Mouse (Mus musculus): ENCODE data around the gene Mff. TPM values are rescaled to one million over a fixed set of nuclear protein-coding genes. Genes with fewer than 3 reads are reported as not detected.
A peak's percentile ranks its signal among the peaks of the same experiment; 100 is the strongest.

The Mff gene
- 100 to 1,000 TPM; 128 to 136 TPM for total RNA-seq (2021)
- long read RNA-seq, experiment 1, transcript Mff-208 (8 exons, 1,645 nt): minor isoform, 13 of 177 reads
- long read RNA-seq, experiment 1, transcript Mff-202 (9 exons, 1,894 nt): major isoform, 22 of 177 reads
- long read RNA-seq, experiment 1, partial matches to known transcripts: 0 of 177 reads
- long read RNA-seq, experiment 1, other reads (novel, unspliced or antisense): 137 of 177 reads
- long read RNA-seq, experiment 2, transcript Mff-201 (8 exons, 1,706 nt): minor isoform, 8 of 181 reads
- long read RNA-seq, experiment 2, transcript Mff-202 (9 exons, 1,894 nt): major isoform, 27 of 181 reads
- long read RNA-seq, experiment 2, transcript Mff-208 (8 exons, 1,645 nt): minor isoform, 17 of 181 reads
- long read RNA-seq, experiment 2, partial matches to known transcripts: 2 of 181 reads
- long read RNA-seq, experiment 2, other reads (novel, unspliced or antisense): 127 of 181 reads

DNA sequence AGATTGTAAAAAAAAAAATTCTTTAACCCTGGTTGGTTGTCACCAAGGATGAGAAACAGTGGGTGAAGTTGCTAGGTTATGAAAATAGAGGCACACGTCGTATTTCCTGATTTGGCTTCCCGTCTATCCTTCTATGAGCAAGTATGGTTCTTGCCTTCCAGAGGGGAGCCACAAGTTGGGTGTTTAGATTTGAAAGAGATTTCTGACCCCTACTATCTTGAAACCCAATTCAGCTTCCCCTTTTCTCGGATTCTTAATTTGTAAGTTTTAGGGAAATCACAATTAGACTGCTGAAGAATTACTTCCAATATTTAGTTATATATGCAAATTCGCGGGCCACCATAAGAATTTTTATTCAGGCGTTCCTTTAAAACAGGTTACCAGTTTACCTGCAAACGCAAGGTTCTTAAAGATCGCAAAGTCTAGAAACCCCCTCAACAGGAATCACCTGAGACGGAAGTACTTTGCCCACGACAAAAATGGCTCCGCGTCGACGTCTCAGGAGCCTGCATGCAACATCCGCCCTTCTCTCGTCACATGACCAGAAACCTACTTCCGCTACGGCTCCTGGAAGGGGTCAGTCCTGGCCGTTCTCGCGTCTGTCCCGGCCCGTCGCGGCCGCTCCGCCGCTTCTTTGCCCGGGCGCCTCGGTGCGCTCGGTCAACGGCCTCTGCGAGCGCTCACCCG is at the start of gene Mff:
Gene Mff, plus strand, starts transcription at position 552 of the 687 bp plus-strand sequence.
- DNase-seq: peak; percentile 88

DNA sequence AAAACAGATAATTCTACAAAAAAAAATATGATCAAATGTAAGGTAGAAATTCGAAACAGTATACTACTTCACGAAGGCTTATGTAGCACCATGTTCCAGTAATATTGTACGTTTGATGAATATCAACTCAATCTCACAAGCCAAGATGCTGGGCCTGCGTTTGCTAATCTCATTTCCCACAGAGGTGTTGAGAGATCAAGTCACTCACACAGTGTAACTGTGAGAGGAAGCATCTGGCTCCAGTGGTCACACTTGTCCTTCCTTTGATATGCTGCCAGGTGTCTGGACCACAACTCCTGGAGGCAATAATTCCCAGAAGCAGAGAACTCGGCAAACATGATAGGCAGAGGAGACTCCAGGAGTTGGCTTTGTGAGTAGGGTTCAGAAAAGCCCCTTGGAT is 38.4 kb upstream of the Mff start:
- no peak for DNase-seq

DNA sequence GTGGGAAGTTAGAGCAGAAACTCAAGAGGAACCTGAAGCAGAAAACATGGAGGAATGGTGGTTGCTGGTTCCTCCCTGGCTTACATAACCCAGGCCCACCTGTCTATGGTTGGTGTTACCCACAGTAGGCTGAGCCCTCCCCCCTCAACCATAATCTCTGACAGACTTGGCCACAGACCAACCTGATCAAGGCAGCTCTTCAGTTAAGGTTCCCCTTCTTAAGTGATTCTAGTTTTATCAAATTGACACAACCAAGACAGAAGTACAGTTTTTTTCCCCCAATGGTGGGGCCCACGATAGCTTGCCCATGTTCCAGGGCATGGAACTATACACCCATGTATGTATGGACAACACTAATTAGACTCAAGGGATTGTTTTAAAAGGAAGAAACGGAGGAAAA is 37.8 kb upstream of the Mff start:
- no peak for DNase-seq

DNA sequence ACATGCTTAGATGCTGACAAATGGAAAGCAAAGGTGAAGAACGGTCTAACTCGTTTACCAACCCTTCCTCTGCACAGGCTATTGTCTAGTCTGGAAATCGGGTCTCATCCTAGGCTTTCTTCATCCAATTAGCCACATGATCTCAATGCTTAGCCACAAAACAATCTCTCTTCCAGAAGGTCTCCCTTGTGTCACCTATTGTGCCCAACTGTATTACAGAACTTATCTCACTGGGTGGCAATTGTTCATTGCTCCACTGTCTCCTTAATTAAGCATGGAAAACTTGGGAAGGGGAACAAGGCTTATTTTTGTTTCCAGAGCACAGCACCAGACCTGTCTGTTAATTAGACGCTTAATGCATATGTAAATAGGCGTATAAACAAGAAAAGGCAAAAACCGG is 36.8 kb upstream of the Mff start:
- no peak for DNase-seq

DNA sequence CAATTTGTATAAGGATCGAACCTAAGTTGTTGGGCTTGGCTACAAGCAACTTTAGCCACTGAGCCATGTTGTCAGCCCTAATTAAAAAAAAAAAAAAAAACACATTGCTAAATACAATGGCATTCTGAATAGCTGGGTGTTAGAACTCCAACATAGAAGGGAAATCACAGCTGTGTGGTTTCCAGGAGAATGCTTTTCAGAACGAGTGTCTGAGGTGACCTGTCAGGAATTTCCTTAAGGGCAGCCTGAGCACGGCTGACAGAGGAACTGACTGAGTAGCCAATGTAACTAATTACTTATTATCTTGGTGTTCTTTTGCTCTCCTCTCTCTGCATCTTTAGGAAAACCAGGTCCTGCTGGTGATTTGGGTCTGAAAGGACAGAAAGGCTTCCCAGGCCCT is 28.8 kb upstream of the Mff start:
- no peak for DNase-seq

DNA sequence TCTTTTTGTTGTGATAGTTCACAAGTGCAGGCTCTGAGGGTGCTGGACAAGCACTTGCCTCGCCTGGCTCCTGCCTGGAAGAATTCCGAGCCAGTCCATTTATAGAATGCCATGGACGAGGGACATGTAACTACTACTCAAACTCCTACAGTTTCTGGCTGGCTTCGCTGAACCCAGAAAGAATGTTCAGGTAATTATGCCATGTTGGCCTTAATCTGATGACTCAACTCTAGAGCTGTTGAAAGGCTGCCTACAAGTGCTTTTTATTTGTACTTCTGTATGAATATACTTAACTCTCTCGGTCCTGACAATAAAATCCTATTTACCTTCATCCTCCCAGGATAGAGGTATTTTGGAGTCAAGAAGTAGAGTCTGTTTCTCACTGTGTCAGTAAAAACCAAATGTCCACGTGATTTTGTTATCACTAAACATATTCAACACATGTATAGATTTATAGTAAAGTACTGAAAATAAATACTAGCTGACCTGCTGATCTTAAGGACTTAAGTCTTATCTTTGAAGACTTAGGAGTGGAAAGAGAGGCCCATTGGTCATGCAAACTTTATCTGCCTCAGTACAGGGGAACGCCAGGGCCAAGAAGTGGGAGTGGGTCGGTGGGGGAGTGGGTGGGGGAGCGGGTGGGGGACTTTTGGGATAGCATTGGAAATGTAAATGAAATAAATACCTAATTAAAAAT is 6.7 kb upstream of the Mff start:
- DNase-seq: no peak

DNA sequence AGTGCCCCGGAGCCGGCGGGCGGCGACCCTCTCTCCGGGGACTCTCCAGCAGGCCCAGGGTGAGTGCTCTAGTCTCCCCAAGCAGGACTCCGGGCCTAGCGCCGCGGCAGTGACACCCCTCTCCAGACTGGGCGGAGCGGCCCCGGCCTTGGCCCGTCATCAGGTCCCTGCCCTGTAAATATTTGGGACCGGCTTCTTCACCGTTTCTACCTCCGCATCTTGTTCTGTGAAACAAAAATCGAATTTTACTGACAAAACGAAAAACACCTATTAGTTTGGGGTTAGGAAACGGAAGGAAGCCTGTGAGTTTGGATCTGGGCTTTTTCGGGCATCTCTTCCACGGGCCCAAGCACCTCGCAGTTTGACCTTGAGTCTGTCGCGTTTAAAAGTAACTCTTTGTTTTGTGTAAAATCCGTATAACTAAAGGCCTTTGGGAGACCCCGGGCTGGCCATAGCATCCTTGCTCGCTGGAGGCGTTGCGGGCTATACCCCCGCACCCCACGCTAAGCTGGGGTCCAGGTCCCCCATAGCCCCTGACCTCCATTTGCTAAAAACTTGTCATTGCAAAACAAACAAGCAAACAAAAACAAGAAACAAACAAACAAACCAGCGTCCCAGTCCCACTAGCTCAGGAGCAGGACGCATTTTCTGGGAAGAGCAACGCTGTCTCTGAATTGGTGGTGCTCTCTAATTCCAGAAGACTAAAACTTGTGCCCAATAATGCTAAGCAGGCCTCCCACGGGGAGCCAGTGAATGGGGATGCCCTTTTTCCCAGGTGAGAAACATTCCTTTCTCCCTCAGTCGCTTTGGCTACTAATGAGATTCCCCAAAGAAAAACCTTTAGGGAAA is 560 bp downstream of the Mff start:
- peak; percentile 82 for DNase-seq

DNA sequence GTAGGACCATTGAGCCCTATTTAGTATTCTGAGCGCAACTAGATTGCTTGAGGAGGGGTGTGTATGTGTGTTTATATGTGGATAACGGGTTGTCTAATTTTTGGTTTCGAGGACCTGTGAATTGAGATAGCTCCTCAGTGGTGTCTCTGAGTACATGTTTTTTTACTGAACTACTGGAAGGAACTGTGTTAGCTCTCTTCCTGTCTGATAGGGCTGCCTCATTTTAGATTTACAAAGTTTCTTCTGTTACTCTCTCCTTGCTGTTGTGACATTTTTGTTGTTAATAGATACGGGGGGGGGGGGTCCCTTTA is 1.1 kb downstream of the Mff start:
- no peak for DNase-seq

DNA sequence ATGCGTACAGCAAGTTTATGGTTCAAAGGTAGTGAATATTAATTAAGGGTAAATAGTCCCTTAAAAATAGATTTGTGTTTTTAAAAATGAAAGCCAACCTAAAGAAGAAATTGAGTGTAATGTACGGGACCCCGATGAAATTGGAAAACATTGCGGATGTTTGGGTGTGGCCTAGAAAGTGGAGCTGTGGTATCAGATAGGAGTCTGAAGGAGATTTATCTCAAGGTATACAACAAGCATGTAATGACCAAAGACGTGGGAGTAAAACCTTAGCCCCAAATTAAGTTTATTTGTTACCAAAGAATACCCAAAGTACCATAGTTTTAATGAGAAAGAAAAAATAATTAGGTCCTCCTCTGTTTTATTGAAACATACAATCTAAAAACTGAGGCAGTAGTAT is 1.8 kb downstream of the Mff start:
- DNase-seq: no peak

DNA sequence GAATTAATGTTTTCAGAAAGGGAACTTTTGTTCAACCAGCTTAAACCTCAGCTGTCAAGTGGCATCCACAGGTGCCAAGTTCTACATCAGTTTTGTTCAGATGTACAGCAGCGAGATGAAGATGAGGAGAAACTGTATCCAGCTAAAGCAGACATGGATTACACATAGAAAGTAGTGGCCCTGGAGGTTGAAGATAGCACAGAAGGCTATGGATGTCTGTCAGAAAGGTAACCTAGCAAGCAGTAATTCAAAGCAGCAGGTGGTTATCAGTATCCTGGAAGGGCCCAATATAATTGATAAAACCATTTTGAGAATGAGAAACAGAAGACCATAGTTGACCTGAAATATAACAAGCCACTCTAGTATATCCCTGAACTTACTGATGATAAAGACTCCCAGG is 8.7 kb downstream of the Mff start:
- no peak for DNase-seq

DNA sequence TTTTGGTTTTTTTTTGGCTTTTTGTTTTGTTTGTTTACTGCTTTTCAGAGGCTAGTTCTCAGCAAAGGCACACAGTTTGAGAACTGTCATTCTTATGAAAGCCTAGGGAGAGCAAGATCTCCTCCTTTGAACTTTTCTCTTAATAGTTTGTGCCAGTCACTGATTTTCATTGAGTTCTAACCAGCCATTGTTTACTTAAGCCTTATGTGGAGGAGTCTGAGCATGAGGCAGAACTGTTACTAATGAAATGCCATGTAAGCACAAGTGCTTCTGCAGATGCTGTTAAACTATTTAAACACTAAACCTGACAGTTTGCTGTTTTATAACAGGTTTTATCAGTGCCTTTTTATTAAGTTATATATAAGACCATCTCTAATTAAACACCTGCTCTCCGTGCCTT is 13.4 kb downstream of the Mff start:
- DNase-seq: no peak

DNA sequence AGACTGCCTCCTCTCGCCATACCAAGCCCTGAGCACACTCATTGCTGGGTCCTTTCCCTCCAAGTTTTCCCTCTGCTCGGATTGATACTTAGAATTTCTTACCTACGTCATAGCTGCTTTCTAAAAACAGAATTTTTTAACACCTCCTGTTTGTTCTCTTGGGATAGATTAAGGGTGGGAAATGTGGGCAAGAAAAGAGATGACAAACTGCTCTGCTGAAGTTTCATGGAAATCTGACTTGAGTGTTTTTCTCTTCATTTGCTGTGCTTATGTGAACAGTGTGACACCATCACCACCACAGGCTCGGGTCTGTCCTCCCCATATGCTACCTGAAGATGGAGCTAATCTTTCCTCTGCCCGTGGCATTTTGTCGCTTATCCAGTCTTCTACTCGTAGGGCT is 16.8 kb downstream of the Mff start:
- no peak for DNase-seq

DNA sequence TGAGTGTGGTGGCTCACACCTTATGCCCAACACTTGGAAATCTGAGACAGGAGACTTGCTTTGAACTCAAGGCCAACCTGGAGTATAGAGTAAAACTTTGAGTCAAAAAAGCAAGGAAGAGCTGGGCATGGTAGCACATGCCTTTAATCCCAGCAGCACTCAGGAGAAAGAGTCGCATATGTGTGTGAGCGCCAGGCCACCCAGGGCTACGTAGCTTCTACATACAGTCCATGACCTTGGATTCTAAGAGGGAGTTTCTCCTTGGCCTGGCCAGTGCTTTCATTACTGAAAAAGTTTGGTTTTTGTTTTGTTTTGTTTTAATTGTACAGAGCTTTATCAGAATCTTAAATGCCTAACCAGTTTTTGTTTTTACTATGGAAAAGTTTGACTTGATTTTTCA is 19.3 kb downstream of the Mff start:
- DNase-seq: no peak

DNA sequence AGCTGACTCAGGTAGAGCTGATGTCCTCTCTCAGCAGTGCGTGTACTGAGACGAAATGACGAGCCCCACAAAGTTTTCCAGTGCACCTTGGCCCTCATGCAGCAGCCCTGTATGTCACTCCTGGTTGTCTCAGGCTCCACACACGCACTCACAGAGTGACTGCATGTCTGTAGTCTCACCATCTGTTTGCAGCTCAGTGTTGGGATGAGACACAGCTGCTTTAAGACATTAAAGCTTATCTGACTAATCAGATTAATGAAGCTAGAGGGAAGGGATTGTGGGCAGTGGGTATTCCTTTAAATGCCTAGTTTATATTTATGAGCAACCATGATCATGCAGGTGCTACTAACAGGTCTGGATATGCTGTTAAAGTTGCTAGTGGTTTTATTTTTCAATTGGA is 21.7 kb downstream of the Mff start:
- no peak for DNase-seq

DNA sequence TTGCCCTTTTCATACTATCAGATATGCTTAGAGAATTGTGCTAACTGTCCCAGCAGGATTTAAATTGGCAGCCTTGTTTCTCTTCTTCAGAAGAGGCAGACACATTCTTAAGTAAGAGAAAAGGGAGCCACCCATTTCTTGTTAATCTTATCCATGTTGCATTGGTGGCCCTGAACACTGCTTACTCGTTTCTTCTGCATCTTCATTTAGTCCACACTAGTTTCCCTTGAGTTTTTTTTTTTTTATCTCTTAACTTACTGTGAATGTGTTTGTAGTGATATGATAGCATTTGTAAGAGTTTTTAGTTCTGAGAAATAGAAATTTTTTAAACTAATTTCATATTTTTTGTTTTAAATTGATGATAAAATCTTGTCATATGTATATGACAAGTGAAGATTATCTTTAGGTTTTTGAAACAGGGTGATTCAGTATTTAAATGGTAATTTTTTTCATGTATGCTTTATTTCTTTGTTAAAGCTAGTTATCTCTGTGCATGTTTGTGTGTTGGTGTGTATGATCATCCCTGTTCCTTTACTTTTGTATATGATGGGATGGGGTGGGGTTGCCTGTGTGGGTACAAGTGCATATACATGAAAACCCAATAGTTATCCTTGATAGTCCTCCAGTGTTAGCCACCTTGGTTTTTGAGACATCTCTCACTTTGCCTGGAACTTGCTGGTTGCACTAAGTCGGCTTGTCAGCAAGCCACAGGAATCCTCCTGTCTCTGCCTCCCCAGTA is 23.2 kb downstream of the Mff start:
- no peak for DNase-seq

DNA sequence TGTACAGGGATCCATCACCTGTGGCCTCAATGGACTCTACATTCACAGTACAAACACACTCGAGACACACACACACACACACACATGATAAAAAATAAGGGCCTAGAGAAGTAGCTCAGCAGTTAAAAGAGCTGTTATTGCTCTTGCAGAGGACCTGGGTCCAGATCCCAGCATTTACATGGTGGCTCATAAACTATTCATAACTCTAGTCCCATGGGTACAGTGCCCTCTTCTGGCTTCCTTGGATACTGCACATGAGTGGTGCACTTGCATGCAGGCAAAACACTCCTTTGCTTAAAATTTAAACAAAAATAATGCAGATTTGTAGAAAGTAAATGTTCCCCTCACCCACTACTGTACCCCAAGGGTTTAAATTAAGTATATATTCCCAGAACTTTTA is 34.8 kb downstream of the Mff start:
- no peak for DNase-seq

DNA sequence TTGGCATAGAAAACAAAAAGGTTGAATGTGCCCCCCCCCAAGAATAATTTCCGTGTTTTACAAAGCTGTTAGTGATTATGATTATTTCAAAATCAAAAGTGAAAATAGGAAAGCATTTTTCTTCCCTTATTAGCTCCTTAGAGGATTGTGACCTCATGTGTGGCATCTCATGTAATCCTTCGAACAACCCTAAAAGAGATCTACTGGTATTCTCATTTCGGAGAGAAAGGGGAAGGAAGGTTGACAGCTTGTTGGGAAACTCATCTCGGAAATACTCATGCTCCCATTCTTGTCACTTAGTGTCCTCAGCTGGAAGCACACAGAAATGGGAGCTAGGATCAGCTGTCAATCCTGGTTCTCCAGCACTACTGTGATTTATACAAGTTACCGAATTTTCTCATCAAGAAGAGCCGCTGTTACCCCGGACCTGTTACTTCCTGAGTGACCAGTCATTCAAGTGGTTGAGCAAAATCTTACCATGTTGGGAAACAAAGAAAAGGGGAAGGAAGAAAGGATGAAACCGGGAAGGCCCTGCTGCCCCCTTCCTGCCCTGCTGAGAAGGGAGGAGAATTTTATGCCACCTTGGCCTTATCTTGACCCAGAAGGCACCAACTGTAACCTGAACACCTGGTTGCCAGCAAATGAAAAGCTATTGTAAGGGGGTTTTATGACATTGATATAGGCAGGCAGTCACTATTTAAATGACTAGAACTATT is 36.9 kb downstream of the Mff start:
- no peak for DNase-seq

DNA sequence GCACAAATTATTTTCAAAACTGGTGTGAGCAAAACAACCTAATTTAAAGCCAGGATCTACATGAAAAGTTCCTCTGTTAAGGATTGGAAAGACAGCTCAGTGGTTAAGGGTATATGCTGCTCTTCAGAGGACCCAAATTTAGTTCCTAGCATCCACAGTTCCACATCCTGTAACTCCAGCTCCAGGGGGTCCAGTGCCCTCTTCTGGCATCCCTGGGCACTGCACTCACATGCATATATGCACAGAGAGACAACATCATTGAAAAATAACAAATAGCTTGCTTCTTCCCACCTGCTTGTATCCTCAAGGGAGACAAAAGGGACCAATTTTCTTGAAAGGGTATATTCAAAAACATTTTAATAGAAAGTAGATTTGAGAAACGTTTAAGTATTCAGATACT is 37.6 kb downstream of the Mff start:
- no peak for DNase-seq

DNA sequence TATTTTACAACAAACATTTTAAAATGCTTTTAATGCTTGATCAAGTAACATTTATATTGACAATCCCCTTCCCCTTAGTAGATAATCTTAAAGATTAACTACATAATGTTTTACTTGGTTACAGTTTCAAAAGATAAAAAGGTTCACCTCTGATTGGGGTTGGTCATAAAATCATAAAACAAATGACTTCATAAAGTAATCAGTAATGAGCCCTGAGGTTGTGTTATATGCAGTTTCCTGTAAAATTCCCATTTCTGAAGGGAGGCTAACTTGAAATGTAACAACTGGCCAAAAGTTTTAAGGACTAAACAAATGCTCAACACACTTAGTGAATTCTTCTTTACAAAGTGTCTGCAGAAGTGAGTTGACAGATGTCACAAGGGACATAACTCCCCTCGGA is 41.5 kb downstream of the Mff start:
- no peak for DNase-seq

DNA sequence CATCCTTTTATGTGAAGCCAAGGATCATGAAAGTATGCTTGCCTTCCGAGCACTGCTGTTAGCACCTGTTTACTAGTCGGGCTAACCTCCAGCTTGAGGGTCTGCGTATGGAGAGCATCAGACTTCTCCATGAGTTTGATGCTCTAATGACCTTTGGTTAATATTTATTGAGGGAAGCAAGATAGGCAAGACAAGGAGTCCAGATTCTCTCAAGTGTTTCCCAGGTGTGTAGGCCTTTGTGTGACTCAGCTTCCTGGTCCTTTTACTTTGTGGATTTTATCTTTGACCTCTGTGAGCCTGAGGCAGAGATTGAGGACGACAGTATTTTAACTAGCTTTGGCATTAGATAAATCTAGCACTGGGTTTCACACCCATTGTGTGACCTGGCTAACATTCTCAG is 42.0 kb downstream of the Mff start:
- DNase-seq: no peak

DNA sequence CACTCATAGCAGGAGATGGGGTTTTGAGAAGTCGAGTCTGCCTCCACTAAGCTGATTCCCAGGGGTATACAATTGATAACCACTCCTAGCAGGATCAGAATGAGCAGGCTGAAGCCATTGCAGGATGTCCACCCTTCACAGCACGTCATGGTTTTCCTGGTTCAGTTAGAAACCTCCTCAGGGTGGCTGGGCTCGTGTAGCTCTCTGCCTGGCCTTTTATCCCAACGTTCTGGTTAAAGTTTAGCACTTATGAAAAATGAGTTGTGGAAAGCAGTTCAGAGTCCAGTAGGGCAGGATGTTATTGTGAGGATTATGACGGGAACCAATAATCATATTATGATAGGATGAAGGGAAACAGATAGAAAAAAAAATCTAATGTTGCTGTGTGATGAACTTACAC is 43.6 kb downstream of the Mff start, which contains the start of gene Tm4sf20:
Gene Tm4sf20, minus strand, starts transcription at position 193 of the 400 bp plus-strand sequence.
- DNase-seq: no peak

All from gastrocnemius, postnatal 10 days (tissue).